Mouse (Mus musculus) spleen, postnatal 0 days (tissue): Measurements from ENCODE around the gene Olfr781. TPM values are rescaled to one million over a fixed set of nuclear protein-coding genes. Genes with fewer than 3 reads are reported as not detected.

Experiments used
- polyA plus RNA-seq: library from polyadenylated mRNA; unstranded; fragments of >200 nt; fragmentation: Nextera tagmentation; extraction: Ambion mirVana; gene quantifications from 2 replicates; pipeline ENCODE4 v1.2.1, GENCODE M21; 2015

Olfr781 gene
- polyA plus RNA-seq: not detected in 2 replicates

GRCm38 (mm10) chr10:129328554-129328953 lies at the start of gene Olfr781:
Gene Olfr781, plus strand, starts transcription at chr10:129328854.

GRCm38 (mm10) chr10:129317817-129318216 lies 10.8 kb upstream of the Olfr781 start, which contains the start of gene Olfr780:
Gene Olfr780, plus strand, starts transcription at chr10:129318117.

GRCm38 (mm10) chr10:129348550-129348949 lies 19.9 kb downstream of the Olfr781 start, which contains the start of gene Olfr782:
Gene Olfr782, plus strand, starts transcription at chr10:129348850.

Other genes starting within 250 kb of the Olfr781 start
- not detected in 2 replicates for gene Olfr767, start 245.9 kb upstream of the Olfr781 start, polyA plus RNA-seq
- gene Olfr768, start 229.5 kb upstream of the Olfr781 start, polyA plus RNA-seq: not detected in 2 replicates
- not detected in 2 replicates for gene Olfr769, start 211.0 kb upstream of the Olfr781 start, polyA plus RNA-seq
- not detected in 2 replicates for gene Olfr770, start 189.9 kb upstream of the Olfr781 start, polyA plus RNA-seq
- gene Olfr771, start 164.1 kb upstream of the Olfr781 start, polyA plus RNA-seq: not detected in 2 replicates
- gene Olfr772, start 150.9 kb upstream of the Olfr781 start, polyA plus RNA-seq: not detected in 2 replicates
- gene Olfr773, start 141.4 kb upstream of the Olfr781 start, polyA plus RNA-seq: not detected in 2 replicates
- not detected in 2 replicates for gene Olfr774, start 92.7 kb upstream of the Olfr781 start, polyA plus RNA-seq
- gene Olfr775, start 80.4 kb upstream of the Olfr781 start, polyA plus RNA-seq: not detected in 2 replicates
- not detected in 2 replicates for gene Olfr776, start 69.7 kb upstream of the Olfr781 start, polyA plus RNA-seq
- gene Olfr777, start 57.4 kb upstream of the Olfr781 start, polyA plus RNA-seq: not detected in 2 replicates
- not detected in 2 replicates for gene Olfr780, start 10.7 kb upstream of the Olfr781 start, polyA plus RNA-seq
- not detected in 2 replicates for gene Olfr782, start 20.0 kb downstream of the Olfr781 start, polyA plus RNA-seq
- 0.04 and 0.07 TPM in 2 replicates for gene Olfr784, start 55.2 kb downstream of the Olfr781 start, polyA plus RNA-seq
- gene Olfr785, start 76.6 kb downstream of the Olfr781 start, polyA plus RNA-seq: not detected in 2 replicates
- not detected in 2 replicates for gene Olfr786, start 98.5 kb downstream of the Olfr781 start, polyA plus RNA-seq
- not detected in 2 replicates for gene Olfr787, start 133.0 kb downstream of the Olfr781 start, polyA plus RNA-seq
- gene Olfr788, start 142.1 kb downstream of the Olfr781 start, polyA plus RNA-seq: not detected in 2 replicates
- gene Olfr789, start 155.9 kb downstream of the Olfr781 start, polyA plus RNA-seq: not detected in 2 replicates
- gene Olfr790, start 169.6 kb downstream of the Olfr781 start, polyA plus RNA-seq: not detected in 2 replicates
- not detected in 2 replicates for gene Olfr791, start 192.9 kb downstream of the Olfr781 start, polyA plus RNA-seq
- gene Olfr792, start 210.3 kb downstream of the Olfr781 start, polyA plus RNA-seq: not detected in 2 replicates
- gene Olfr794, start 238.8 kb downstream of the Olfr781 start, polyA plus RNA-seq: not detected in 2 replicates